Mouse (Mus musculus) brain, adult 10 weeks (tissue): ENCODE results near the gene Vmn1r121. TPM values are rescaled to one million over a fixed set of nuclear protein-coding genes. Genes with fewer than 3 reads are reported as not detected.

Experiments used
- polyA plus RNA-seq: library from polyadenylated mRNA; stranded (reverse); fragments of 350-450 nt; fragmentation: Illumina TruSeq; extraction: RNeasy Lipid Tissue Mini Kit (QIAGEN cat#74804); gene quantifications from one replicate; pipeline ENCODE4 v1.2.3, GENCODE M21; 2015; ENCODE audit warnings: low read depth, low replicate concordance

Gene Vmn1r121
- polyA plus RNA-seq = not detected

DNA sequence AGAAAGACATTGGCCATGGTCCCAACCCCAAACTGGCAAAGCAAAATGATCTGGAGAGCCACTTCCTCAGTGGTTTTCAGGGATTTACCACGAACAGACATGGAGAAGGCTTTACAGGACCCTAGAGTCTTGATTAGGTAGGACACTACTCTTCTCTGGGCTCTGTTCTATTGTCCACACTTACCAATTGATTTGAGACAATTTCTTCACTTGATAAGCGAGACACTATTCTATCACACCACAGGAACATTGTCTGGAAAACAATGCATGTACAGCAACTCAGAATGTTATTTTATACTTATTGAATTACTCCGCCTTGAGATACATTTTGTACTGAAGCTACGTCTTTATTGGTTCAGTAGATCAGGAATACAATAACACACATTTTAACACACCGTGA is at the start of gene Vmn1r121:
Gene Vmn1r121 (minus strand): TSS at position 101 of the 400 bp plus-strand sequence.

DNA sequence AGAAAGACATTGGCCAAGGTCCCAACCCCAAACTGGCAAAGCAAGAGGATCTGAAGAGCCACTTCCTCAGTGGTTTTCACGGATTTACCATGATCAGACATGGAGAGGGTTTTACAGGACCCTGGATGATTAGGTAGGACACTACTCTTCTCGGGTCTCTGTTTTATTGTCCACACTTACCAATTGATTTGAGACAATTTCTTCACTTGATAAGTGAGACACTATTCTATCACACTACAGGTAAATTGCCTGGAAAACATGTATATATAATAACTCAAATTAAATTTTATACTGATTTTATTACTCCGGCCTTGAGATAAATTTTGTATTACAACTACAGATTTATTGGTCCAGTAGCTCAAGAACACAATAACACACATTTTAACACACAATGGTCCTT is 35.7 kb upstream of the Vmn1r121 start, which contains the start of gene Vmn1r122:
Gene Vmn1r122 (minus strand): TSS at position 101 of the 400 bp plus-strand sequence.

DNA sequence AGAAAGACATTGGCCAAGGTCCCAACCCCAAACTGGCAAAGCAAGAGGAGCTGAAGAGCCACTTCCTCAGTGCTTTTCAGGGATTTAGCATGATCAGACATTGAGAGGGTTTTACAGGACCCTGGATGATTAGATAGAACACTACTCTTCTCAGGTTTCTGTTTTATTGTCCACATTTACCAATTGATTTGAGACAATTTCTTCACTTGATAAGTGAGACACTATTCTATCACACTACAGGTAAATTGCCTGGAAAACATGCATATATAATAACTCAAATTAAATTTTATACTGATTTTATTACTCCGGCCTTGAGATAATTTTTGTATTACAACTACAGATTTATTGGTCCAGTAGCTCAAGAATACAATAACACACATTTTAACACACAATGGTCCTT is 44.6 kb downstream of the Vmn1r121 start, which contains the start of gene Vmn1r120:
Gene Vmn1r120 (minus strand): TSS at position 101 of the 400 bp plus-strand sequence.

Other genes starting within 250 kb of the Vmn1r121 start
- gene Vmn1r116, start 226.3 kb downstream of the Vmn1r121 start, polyA plus RNA-seq = not detected
- gene Vmn1r117, start 214.4 kb downstream of the Vmn1r121 start, polyA plus RNA-seq = not detected
- not detected for gene Vmn1r118, start 186.2 kb downstream of the Vmn1r121 start, polyA plus RNA-seq
- not detected for gene Vmn1r119, start 86.1 kb downstream of the Vmn1r121 start, polyA plus RNA-seq
- not detected for gene Vmn1r120, start 44.7 kb downstream of the Vmn1r121 start, polyA plus RNA-seq
- gene Vmn1r122, start 35.6 kb upstream of the Vmn1r121 start, polyA plus RNA-seq = not detected
- gene Vmn1r123, start 63.7 kb upstream of the Vmn1r121 start, polyA plus RNA-seq = not detected
- not detected for gene Gm5157, start 91.9 kb upstream of the Vmn1r121 start, polyA plus RNA-seq
- not detected for gene Vmn1r124, start 162.1 kb upstream of the Vmn1r121 start, polyA plus RNA-seq
- gene Vmn1r125, start 173.7 kb upstream of the Vmn1r121 start, polyA plus RNA-seq = not detected
- gene Vmn1r126, start 203.0 kb upstream of the Vmn1r121 start, polyA plus RNA-seq = not detected
- not detected for gene Vmn1r127, start 221.3 kb upstream of the Vmn1r121 start, polyA plus RNA-seq